Mouse (Mus musculus) kidney, adult 2 months (tissue): ENCODE measurements at regions not wholly inside any gene's neighbourhood (a gene's known extent, or its start where the extent isn't known, plus 50 kb on each side); places are given as distances from the start of the nearest gene placed in this dataset.

Experiments
- DNase-seq: peaks from one replicate; pipeline ENCODE4 v3.0.0; 2021
- H3K27ac ChIP-seq: fragments of 200-500 bp; 2 replicates; pipeline ENCODE4 v1.5.1; 2012; ENCODE audit warnings: low read depth, low read length, control low read depth, inconsistent platforms; ENCODE audit not compliant: insufficient read depth
- H3K27me3 ChIP-seq: fragments of 200-500 bp; replicated peaks from 2 replicates; pipeline ENCODE4 v1.6.1; 2012; ENCODE audit warnings: mild to moderate bottlenecking, moderate library complexity, low read length, inconsistent platforms; ENCODE audit not compliant: control insufficient read depth, insufficient read depth
- H3K36me3 ChIP-seq: fragments of 200-500 bp; 2 replicates; pipeline ENCODE4 v1.6.1; 2012; ENCODE audit warnings: mild to moderate bottlenecking, moderate library complexity, low read length, inconsistent platforms; ENCODE audit not compliant: control insufficient read depth, insufficient read depth
- H3K4me1 ChIP-seq: fragments of 200-500 bp; 2 replicates; pipeline ENCODE4 v1.6.1; 2011; ENCODE audit warnings: low read length; ENCODE audit not compliant: control insufficient read depth, insufficient read depth
- H3K4me3 ChIP-seq: fragments of 200-500 bp; 2 replicates; pipeline ENCODE4 v1.5.1; 2011; ENCODE audit warnings: mild to moderate bottlenecking, low read depth, low read length, control low read depth; ENCODE audit not compliant: insufficient read depth
- CTCF ChIP-seq: fragments of 200-500 bp; conservative IDR thresholded peaks from 2 replicates; pipeline ENCODE4 v1.5.1; 2011; ENCODE audit warnings: low read depth, mild to moderate bottlenecking, control low read depth, low read length, moderate library complexity, mixed read lengths; ENCODE audit not compliant: insufficient read depth, insufficient read length
- POLR2A ChIP-seq: fragments of 200-500 bp; IDR thresholded peaks from one replicate; pipeline ENCODE4 v1.6.1; 2011; ENCODE audit warnings: low read depth, low read length, control low read depth
- whole genome bisulfite sequencing: fragments of 180-500 bp; shearing (Covaris S2); methylation state at CpG from one replicate; pipeline ENCODE4 v1.1.7; 2018; 5-methylcytosine and 5-hydroxymethylcytosine counted together

- Histone ChIP-seq H3K4me3 (no peak overlapping the region), H3K4me1 (no peaks in the 10 kb centered on the region), H3K36me3 (no peaks in the 10 kb centered on the region), H3K27me3 (no peaks in the 10 kb centered on the region), H3K27ac (no peak overlapping the region)
- no peak for DNase-seq
- TF ChIP-seq CTCF (no peak), POLR2A (no peak)
- 85% methylated on average over 6 of the region's 6 CpGs for WGBS
Measured at GRCm38 (mm10) chrX:60833456-60833855, 59.8 kb downstream of the Sox3 start.

GRCm38 (mm10) chrX:60831330-60832027 is 61.8 kb downstream of the Sox3 start:
- 17% methylated on average over 16 of the region's 22 CpGs for WGBS
- Histone ChIP-seq H3K4me3 (no peak overlapping the region), H3K4me1 (no peaks in the 10 kb centered on the region)

GRCm38 (mm10) chrX:60825181-60826080 is 67.8 kb downstream of the Sox3 start:
- Histone ChIP-seq H3K4me3 (no peak overlapping the region), H3K4me1 (no peaks in the 10 kb centered on the region), H3K36me3 (no peaks in the 10 kb centered on the region), H3K27me3 (no peaks in the 10 kb centered on the region), H3K27ac (no peak overlapping the region)
- 49% methylated on average over 9 of the region's 9 CpGs for WGBS
- no peak for TF ChIP-seq POLR2A
- DNase-seq = peak; percentile 72

More at GRCm38 (mm10) chrX:60831330-60832027, 61.8 kb downstream of the Sox3 start:
- peak; percentile 0 for DNase-seq
- no peak for TF ChIP-seq CTCF
- TF ChIP-seq POLR2A = no peak
- H3K36me3 ChIP-seq = no peaks in the 10 kb centered on the region
- no peak overlapping the region for H3K27ac ChIP-seq
- no peaks in the 10 kb centered on the region for H3K27me3 ChIP-seq

- peak; percentile 70 for DNase-seq
- Histone ChIP-seq H3K27ac (no peak overlapping the region), H3K4me1 (no peaks in the 10 kb centered on the region), H3K27me3 (no peaks in the 10 kb centered on the region), H3K36me3 (no peaks in the 10 kb centered on the region), H3K4me3 (no peak overlapping the region)
- no peak for TF ChIP-seq POLR2A
- no peak for TF ChIP-seq CTCF
- WGBS = 21% methylated on average over 5 of the region's 5 CpGs
Measured at GRCm38 (mm10) chrX:60798567-60798966, 94.7 kb downstream of the Sox3 start.

GRCm38 (mm10) chrX:60780766-60781165 is 112.5 kb downstream of the Sox3 start:
- WGBS = 36% methylated on average over 5 of the region's 5 CpGs
- no peaks in the 10 kb centered on the region for H3K27me3 ChIP-seq
- TF ChIP-seq POLR2A (no peak), CTCF (no peak)
- H3K36me3 ChIP-seq = no peaks in the 10 kb centered on the region
- DNase-seq = no peak
- no peaks in the 10 kb centered on the region for H3K4me1 ChIP-seq
- H3K27ac ChIP-seq = no peak overlapping the region
- no peak overlapping the region for H3K4me3 ChIP-seq

- peak; percentile 5 for DNase-seq
- no peaks in the 10 kb centered on the region for H3K4me1 ChIP-seq
- no peaks in the 10 kb centered on the region for H3K36me3 ChIP-seq
- no peaks in the 10 kb centered on the region for H3K27me3 ChIP-seq
- no peak overlapping the region for H3K27ac ChIP-seq
- no peak overlapping the region for H3K4me3 ChIP-seq
- TF ChIP-seq CTCF = no peak
- no peak for TF ChIP-seq POLR2A
- WGBS = 33% methylated on average over 2 of the region's 2 CpGs
Measured at GRCm38 (mm10) chrX:60780161-60780560, 113.1 kb downstream of the Sox3 start.

GRCm38 (mm10) chrX:60773645-60774044 is 119.6 kb downstream of the Sox3 start:
- TF ChIP-seq POLR2A (no peak), CTCF (no peak)
- no peak overlapping the region for H3K27ac ChIP-seq
- DNase-seq = no peak
- 67% methylated on average over 5 of the region's 5 CpGs for WGBS
- H3K36me3 ChIP-seq = no peaks in the 10 kb centered on the region
- no peaks in the 10 kb centered on the region for H3K4me1 ChIP-seq
- no peaks in the 10 kb centered on the region for H3K27me3 ChIP-seq
- no peak overlapping the region for H3K4me3 ChIP-seq
